Mouse (Mus musculus): ENCODE measurements around the gene Klhl7. TPM values are rescaled to one million over a fixed set of nuclear protein-coding genes. Genes with fewer than 3 reads are reported as not detected.
"Not testable (repeated sequence)": the region's sequence is repeated elsewhere in the genome, so short reads cannot be mapped to it uniquely, and the experiment has no call there.

Gene Klhl7
- polyA plus RNA-seq, 1 experiment from 2014 or later, result 60.2 TPM

DNA sequence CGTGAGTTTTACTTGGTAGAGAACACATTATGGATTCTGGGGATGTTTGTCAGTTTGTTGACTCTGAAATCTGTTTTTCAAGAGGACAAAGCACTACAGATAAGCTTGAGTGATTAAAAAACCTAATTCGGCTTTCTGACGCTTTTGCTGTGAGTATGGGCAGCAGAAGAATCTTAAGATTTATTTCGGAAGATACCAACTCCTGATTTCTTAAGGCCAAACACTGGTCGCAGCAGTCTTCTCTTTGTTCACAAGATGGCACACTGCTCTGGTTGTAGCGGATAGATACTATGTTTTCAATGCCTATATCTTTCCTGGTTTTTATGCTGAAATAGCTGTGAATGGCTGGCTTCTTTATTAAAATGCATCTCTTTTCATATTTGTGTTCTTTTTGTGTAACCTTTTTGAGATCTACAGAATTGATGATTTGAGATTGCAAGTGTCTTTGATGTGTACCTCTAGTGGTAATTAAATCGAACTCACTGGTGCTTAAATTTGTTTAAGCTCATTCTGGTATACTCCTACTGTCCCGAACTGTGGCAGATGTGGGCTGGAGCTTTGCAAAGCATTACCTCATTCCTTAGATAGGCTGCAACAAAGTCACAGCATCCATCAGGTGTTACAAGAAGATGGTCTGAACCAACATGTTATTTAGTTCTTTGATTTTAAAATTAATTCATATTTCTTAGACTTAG is 1.2 kb downstream of the Klhl7 start:
- Histone ChIP-seq H3K36me3 (no peaks in the 10 kb centered on the region), H3K9me3 (no peaks in the 10 kb centered on the region), H3K4me2 (replicated peaks) (peak overlapping the region; percentile 79), H3K4me1 (peaks cover 9% of the 10 kb centered on the region), H3K4me3 (peak overlapping the region; percentile 75), H3K9ac (peak overlapping the region; percentile 84), H3K27ac (0 out of 2 replicates have a peak overlapping the region, but pooled peaks have one; percentile 83), H3K27me3 (no peaks in the 10 kb centered on the region)
- no peak for ATAC-seq (ENCODE audit: low FRiP score, low read depth)
- whole genome bisulfite sequencing, result 10% methylated on average over 8 of the region's 8 CpGs

GRCm38 (mm10) chr5:24103235-24103634 is 2.8 kb downstream of the Klhl7 start:
- H3K4me2 ChIP-seq (replicated peaks); H3K4me1 ChIP-seq; H3K9me3 ChIP-seq; H3K4me3 ChIP-seq; H3K27me3 ChIP-seq; H3K9ac ChIP-seq; ATAC-seq (ENCODE audit: low FRiP score, low read depth); H3K36me3 ChIP-seq; H3K27ac ChIP-seq: not testable (repeated sequence)
- 70% methylated on average over 2 of the region's 2 CpGs for WGBS

GRCm38 (mm10) chr5:24103841-24104240 is 3.4 kb downstream of the Klhl7 start:
- Histone ChIP-seq H3K9ac (no peak overlapping the region), H3K27ac (no peak overlapping the region), H3K9me3 (no peaks in the 10 kb centered on the region), H3K4me1 (peaks cover 9% of the 10 kb centered on the region), H3K4me3 (no peak overlapping the region), H3K36me3 (no peaks in the 10 kb centered on the region), H3K27me3 (no peaks in the 10 kb centered on the region), H3K4me2 (replicated peaks) (no peak overlapping the region)
- ATAC-seq (ENCODE audit: low FRiP score, low read depth), result no peak
- WGBS, result 61% methylated on average over 2 of the region's 2 CpGs

- no peak overlapping the region for H3K4me3 ChIP-seq
- WGBS, result 89% methylated on average over 7 of the region's 7 CpGs
- no peaks in the 10 kb centered on the region for H3K9me3 ChIP-seq
- no peak overlapping the region for H3K27ac ChIP-seq
- H3K4me1 ChIP-seq, result no peaks in the 10 kb centered on the region
- H3K9ac ChIP-seq, result no peak overlapping the region
- H3K4me2 ChIP-seq (replicated peaks), result no peak overlapping the region
- ATAC-seq (ENCODE audit: low FRiP score, low read depth), result no peak
- no peaks in the 10 kb centered on the region for H3K27me3 ChIP-seq
- H3K36me3 ChIP-seq, result peaks cover 7% of the 10 kb centered on the region; the same call in 1 of the 2 replicates
Observed at GRCm38 (mm10) chr5:24107071-24107739, 6.8 kb downstream of the Klhl7 start.

- Histone ChIP-seq H3K4me1 (no peaks in the 10 kb centered on the region), H3K36me3 (peaks cover 7% of the 10 kb centered on the region; the same call in 1 of the 2 replicates), H3K4me2 (replicated peaks) (no peak overlapping the region), H3K27me3 (no peaks in the 10 kb centered on the region), H3K4me3 (no peak overlapping the region), H3K9me3 (no peaks in the 10 kb centered on the region), H3K27ac (no peak overlapping the region), H3K9ac (no peak overlapping the region)
- WGBS, result 75% methylated on average over 3 of the region's 3 CpGs
- ATAC-seq (ENCODE audit: low FRiP score, low read depth), result no peak
Observed at GRCm38 (mm10) chr5:24107740-24108098, 7.3 kb downstream of the Klhl7 start.

- no peak overlapping the region for H3K27ac ChIP-seq
- peaks cover 7% of the 10 kb centered on the region; the same call in 1 of the 2 replicates for H3K36me3 ChIP-seq
- WGBS, result 74% methylated on average over 4 of the region's 5 CpGs
- ATAC-seq (ENCODE audit: low FRiP score, low read depth), result no peak
- H3K4me3 ChIP-seq, result no peak overlapping the region
- no peaks in the 10 kb centered on the region for H3K27me3 ChIP-seq
- no peaks in the 10 kb centered on the region for H3K9me3 ChIP-seq
- no peak overlapping the region for H3K4me2 ChIP-seq (replicated peaks)
- no peak overlapping the region for H3K9ac ChIP-seq
- H3K4me1 ChIP-seq, result no peaks in the 10 kb centered on the region
Observed at GRCm38 (mm10) chr5:24110068-24110467, 9.7 kb downstream of the Klhl7 start.

DNA sequence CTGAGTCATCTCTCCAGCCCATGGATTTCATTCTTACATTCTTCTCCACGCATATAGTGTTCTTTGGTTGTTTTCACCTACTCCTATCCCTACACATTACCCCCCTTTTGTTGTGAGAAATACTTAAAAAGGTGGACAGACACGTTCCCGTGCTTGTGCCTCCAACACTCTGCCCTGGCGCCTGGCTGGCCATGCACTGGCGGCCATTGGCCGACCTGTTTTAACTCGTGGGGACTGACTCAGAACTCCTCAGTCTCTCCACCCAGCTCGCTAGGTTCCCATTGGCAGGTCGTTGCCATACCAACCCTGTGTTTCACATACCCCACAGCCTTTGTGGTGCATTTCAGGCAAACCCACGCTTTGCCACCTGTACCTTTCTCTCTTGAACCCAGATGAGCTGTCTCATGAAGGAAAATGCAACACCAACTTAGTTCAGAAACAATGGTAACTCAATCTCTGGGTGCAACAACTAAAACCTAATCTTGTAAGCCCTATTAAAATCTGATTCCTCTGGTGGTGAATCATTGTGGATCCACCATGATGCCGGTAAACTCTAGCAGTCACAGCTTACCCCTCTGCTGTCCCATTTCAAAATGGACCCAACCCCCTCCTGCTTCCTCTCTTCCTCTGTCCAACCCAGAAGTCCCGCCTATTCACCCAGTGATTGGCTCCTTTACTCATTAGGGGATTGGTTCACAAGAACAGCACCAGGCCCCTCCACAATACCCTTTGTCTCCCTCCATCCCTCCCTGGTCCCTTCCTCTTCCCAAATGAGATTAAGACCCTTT is 11.9 kb downstream of the Klhl7 start:
- H3K4me2 ChIP-seq (replicated peaks), result no peak overlapping the region
- whole genome bisulfite sequencing, result 84% methylated on average over 12 of the region's 12 CpGs
- H3K36me3 ChIP-seq, result peaks cover 7% of the 10 kb centered on the region; the same call in 1 of the 2 replicates
- no peak overlapping the region for H3K4me3 ChIP-seq
- no peak overlapping the region for H3K27ac ChIP-seq
- no peak overlapping the region for H3K9ac ChIP-seq
- H3K27me3 ChIP-seq, result no peaks in the 10 kb centered on the region
- no peaks in the 10 kb centered on the region for H3K9me3 ChIP-seq
- no peaks in the 10 kb centered on the region for H3K4me1 ChIP-seq
- no peak for ATAC-seq (ENCODE audit: low FRiP score, low read depth)

GRCm38 (mm10) chr5:24122221-24122620 is 21.8 kb downstream of the Klhl7 start:
- H3K4me2 ChIP-seq (replicated peaks), result no peak overlapping the region
- H3K27ac ChIP-seq, result no peak overlapping the region
- H3K4me3 ChIP-seq, result no peak overlapping the region
- no peak overlapping the region for H3K9ac ChIP-seq
- no peaks in the 10 kb centered on the region for H3K9me3 ChIP-seq
- no peaks in the 10 kb centered on the region for H3K4me1 ChIP-seq
- H3K36me3 ChIP-seq, result peaks cover 14% of the 10 kb centered on the region
- 98% methylated on average over 2 of the region's 2 CpGs for WGBS
- no peaks in the 10 kb centered on the region for H3K27me3 ChIP-seq
- ATAC-seq (ENCODE audit: low FRiP score, low read depth), result no peak

- H3K9ac ChIP-seq, result no peak overlapping the region
- H3K36me3 ChIP-seq, result peaks cover 6% of the 10 kb centered on the region
- no peak overlapping the region for H3K4me3 ChIP-seq
- no peak overlapping the region for H3K27ac ChIP-seq
- no peaks in the 10 kb centered on the region for H3K27me3 ChIP-seq
- no peak overlapping the region for H3K4me2 ChIP-seq (replicated peaks)
- H3K9me3 ChIP-seq, result no peaks in the 10 kb centered on the region
- 90% methylated on average over 1 of the region's 1 CpGs for WGBS
- ATAC-seq (ENCODE audit: low FRiP score, low read depth), result no peak
- no peaks in the 10 kb centered on the region for H3K4me1 ChIP-seq
Observed at GRCm38 (mm10) chr5:24124175-24124574, 23.8 kb downstream of the Klhl7 start.

DNA sequence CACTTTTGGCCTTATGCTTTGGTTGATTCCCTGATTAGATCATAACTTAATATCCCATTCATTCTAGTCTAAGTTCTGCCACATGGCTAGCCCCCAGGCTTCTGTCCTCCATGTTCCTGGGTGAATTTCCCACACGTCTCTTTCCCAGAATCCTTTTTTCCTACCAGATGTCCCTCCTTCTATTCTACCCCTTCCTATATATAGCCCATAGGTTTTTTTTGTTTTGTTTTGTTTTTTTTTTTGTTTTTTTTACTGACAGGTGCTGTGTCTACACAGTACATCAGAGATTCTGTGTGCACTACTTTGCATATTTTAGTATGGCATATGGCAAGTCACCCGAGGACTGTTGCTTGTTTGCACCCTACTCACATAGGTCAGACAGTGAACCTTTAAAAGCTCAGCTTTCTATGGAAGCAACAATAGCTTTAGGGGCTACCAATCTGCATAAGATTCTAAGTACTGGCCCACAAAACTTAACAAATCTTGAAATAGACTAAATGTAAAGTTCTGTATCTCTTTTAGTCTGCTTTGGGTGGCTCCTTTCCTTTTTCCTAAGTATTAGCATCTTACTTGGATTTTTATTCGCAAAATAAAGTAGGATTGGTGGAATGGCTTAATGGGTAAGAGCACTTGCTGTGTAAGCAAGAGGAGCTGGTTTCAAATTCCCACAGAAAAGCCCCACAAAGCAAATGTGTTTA is 24.3 kb downstream of the Klhl7 start:
- no peak overlapping the region for H3K9ac ChIP-seq
- H3K27me3 ChIP-seq, result no peaks in the 10 kb centered on the region
- no peak overlapping the region for H3K4me3 ChIP-seq
- H3K27ac ChIP-seq, result no peak overlapping the region
- 85% methylated on average over 3 of the region's 3 CpGs for WGBS
- ATAC-seq (ENCODE audit: low FRiP score, low read depth), result no peak
- peaks cover 4% of the 10 kb centered on the region; the same call in 1 of the 2 replicates for H3K36me3 ChIP-seq
- H3K9me3 ChIP-seq, result no peaks in the 10 kb centered on the region
- H3K4me2 ChIP-seq (replicated peaks), result no peak overlapping the region
- no peaks in the 10 kb centered on the region for H3K4me1 ChIP-seq

DNA sequence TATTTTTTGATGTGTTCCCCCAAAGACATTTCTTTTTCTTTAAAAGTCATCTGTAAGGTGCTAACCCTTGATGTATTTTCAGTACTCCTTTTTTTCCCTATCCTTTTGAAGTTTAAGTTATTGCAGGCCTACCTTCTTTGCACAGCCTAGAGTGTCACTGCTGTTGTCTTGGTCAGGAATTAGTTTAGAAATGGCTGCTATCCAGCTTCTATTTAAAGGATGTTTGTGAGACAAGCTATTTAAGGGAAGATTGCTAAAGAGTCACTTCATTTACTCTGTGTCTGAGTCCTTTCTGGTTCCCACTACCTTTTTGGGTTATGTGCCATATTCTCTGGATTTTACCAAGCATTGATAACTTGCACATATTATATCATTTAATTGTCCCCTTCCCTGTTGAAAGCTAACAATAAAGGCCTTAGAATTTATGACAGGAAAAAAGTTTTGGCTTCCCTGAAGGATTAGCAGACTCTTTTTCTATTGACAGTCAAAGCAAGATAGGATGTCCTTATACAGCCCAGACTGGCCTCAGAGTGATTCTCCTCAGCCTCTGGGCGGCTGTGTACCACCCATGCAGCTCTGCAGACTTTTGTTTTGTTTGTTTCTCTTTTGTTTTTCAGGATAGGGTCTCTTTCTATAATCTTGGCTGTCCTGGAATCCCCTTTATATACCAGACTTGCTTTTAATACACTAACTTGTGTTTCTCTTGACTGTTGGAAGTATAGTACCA is 25.7 kb downstream of the Klhl7 start:
- H3K4me1 ChIP-seq, result no peaks in the 10 kb centered on the region
- ATAC-seq (ENCODE audit: low FRiP score, low read depth), result no peak
- no peak overlapping the region for H3K27ac ChIP-seq
- 71% methylated on average over 1 of the region's 1 CpGs for WGBS
- no peaks in the 10 kb centered on the region for H3K9me3 ChIP-seq
- no peaks in the 10 kb centered on the region for H3K27me3 ChIP-seq
- H3K9ac ChIP-seq, result no peak overlapping the region
- no peak overlapping the region for H3K4me3 ChIP-seq
- no peak overlapping the region for H3K4me2 ChIP-seq (replicated peaks)
- H3K36me3 ChIP-seq, result no peaks in the 10 kb centered on the region
